Mouse (Mus musculus): ENCODE results near the gene Efcab3. TPM values are rescaled to one million over a fixed set of nuclear protein-coding genes. Genes with fewer than 3 reads are reported as not detected.
A peak's percentile ranks its signal among the peaks of the same experiment; 100 is the strongest.
"Not testable (repeated sequence)": the region's sequence is repeated elsewhere in the genome, so short reads cannot be mapped to it uniquely, and the experiment has no call there.

Efcab3 gene
- polyA plus RNA-seq (2016; fragmentation: Nextera tagmentation; extraction: Ambion mirVana): not detected in 2 replicates

DNA sequence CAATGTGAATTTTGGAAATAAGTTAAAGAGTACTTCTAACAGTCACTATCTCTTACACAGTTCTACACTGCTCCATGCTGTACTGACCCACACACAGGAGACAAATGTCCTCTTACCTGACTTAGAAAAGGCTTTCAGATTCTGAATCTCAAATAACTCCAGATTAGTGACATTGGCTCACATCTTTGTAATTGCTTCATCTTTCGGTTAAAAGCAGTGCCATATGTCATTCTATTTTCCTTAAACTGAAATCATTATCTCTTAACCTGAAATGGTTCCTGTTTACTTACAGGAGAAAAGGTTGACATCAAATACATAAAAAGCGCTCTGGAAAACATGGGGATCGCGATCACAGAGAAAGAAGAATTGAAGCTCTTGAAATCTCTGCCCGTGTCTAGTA, at the start of gene Efcab3:
TSS of gene Efcab3 (plus strand) at position 301 of the 400 bp plus-strand sequence.
- no peak within 1 kb of the TSS for H3K4me3 ChIP-seq (replicated peaks)
- WGBS: 92% methylated on average over 5 of the region's 5 CpGs
- H3K9ac ChIP-seq (replicated peaks): no peak within 1 kb of the TSS
- no peaks in the 10 kb centered on the region for H3K4me1 ChIP-seq (replicated peaks)
- H3K9me3 ChIP-seq: peaks cover 4% of the 10 kb centered on the region; the same call in 1 of the 2 replicates
- 0 out of 2 replicates have a peak, but pooled peaks cover 5% of the 10 kb centered on the region for H3K27me3 ChIP-seq
- no peak for ATAC-seq (ENCODE audit: insufficient number of reproducible peaks, insufficient read depth, low FRiP score, low TSS enrichment, low read depth)
- H3K4me2 ChIP-seq: no peak within 1 kb of the TSS
- H3K36me3 ChIP-seq: no peaks in the 10 kb centered on the region
- no peak within 1 kb of the TSS for H3K27ac ChIP-seq

DNA sequence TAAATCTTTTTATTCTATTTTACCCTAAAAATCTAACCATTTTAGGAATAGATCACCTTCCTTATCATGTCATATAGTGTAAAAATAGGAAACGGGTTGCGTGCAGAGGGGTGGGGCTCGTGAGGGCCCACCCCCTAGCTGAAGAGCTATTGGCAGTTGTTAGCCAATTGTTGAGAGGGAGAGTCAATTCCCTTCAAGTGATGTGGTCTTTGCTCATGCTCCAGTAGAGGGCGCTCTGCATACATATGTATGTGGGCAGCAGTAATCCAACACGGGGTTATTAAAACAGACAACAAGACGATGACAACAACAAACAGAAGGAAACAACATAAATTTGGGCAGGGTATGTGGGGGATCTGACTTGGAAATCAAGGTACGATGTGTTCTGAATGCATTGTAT, 42.3 kb upstream of the Efcab3 start:
- no peaks in the 10 kb centered on the region for H3K9me3 ChIP-seq
- ATAC-seq (ENCODE audit: insufficient number of reproducible peaks, insufficient read depth, low FRiP score, low TSS enrichment, low read depth): no peak
- H3K4me2 ChIP-seq: no peak overlapping the region
- 72% methylated on average over 7 of the region's 7 CpGs for WGBS
- H3K4me3 ChIP-seq (replicated peaks): no peak overlapping the region
- H3K4me1 ChIP-seq (replicated peaks): no peaks in the 10 kb centered on the region
- H3K27me3 ChIP-seq: no peaks in the 10 kb centered on the region
- H3K36me3 ChIP-seq: no peaks in the 10 kb centered on the region
- no peak overlapping the region for H3K9ac ChIP-seq (replicated peaks)
- no peak overlapping the region for H3K27ac ChIP-seq

DNA sequence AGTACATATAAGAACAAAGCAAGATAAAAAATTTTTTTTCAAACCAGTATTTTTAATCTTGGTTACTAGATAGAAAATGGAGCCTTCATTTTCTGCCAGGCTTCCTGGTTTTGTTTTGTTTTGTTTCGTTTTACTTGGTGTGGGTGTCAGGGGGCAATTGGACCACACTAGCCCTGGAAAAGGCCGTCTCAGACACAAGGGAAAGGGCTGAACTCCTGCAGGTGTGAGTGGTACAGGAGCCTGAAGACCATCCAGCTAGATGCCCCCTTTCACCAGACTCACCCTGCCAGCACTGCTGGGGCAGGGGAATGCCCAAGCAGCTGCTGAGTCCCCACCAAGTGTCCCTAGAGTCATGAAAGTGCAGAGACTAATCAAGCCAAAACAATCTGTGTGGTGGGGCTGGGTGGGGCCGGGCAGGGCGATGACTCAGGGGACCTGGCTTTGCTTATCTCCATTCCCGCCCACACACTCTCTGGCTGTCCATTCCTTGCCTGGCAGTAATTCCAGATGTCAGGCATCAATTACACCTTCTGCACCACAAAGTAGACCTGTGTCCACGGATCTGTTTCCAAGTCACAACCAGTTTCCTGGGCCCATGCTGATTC, 34.5 kb upstream of the Efcab3 start:
- Histone ChIP-seq H3K36me3 (no peaks in the 10 kb centered on the region), H3K4me1 (replicated peaks) (no peaks in the 10 kb centered on the region), H3K27ac (no peak overlapping the region), H3K27me3 (no peaks in the 10 kb centered on the region), H3K4me2 (no peak overlapping the region), H3K9ac (replicated peaks) (no peak overlapping the region), H3K4me3 (replicated peaks) (no peak overlapping the region), H3K9me3 (no peaks in the 10 kb centered on the region)
- no peak for ATAC-seq (ENCODE audit: insufficient number of reproducible peaks, insufficient read depth, low FRiP score, low TSS enrichment, low read depth)
- WGBS: 32% methylated on average over 6 of the region's 6 CpGs

GRCm38 (mm10) chr11:105029525-105029924, 33.9 kb upstream of the Efcab3 start:
- H3K27me3 ChIP-seq: no peaks in the 10 kb centered on the region
- WGBS: 77% methylated on average over 8 of the region's 8 CpGs
- ATAC-seq (ENCODE audit: insufficient number of reproducible peaks, insufficient read depth, low FRiP score, low TSS enrichment, low read depth): no peak
- H3K9ac ChIP-seq (replicated peaks): no peak overlapping the region
- H3K9me3 ChIP-seq: no peaks in the 10 kb centered on the region
- no peak overlapping the region for H3K4me3 ChIP-seq (replicated peaks)
- no peaks in the 10 kb centered on the region for H3K4me1 ChIP-seq (replicated peaks)
- H3K36me3 ChIP-seq: no peaks in the 10 kb centered on the region
- no peak overlapping the region for H3K4me2 ChIP-seq
- no peak overlapping the region for H3K27ac ChIP-seq

GRCm38 (mm10) chr11:105030229-105030628, 33.2 kb upstream of the Efcab3 start:
- no peak overlapping the region for H3K4me2 ChIP-seq
- no peak overlapping the region for H3K27ac ChIP-seq
- no peak overlapping the region for H3K9ac ChIP-seq (replicated peaks)
- H3K4me3 ChIP-seq (replicated peaks): no peak overlapping the region
- H3K27me3 ChIP-seq: no peaks in the 10 kb centered on the region
- no peaks in the 10 kb centered on the region for H3K4me1 ChIP-seq (replicated peaks)
- H3K36me3 ChIP-seq: no peaks in the 10 kb centered on the region
- ATAC-seq (ENCODE audit: insufficient number of reproducible peaks, insufficient read depth, low FRiP score, low TSS enrichment, low read depth): no peak
- WGBS: 85% methylated on average over 6 of the region's 6 CpGs
- H3K9me3 ChIP-seq: no peaks in the 10 kb centered on the region

GRCm38 (mm10) chr11:105031103-105031502, 32.3 kb upstream of the Efcab3 start:
- ATAC-seq (ENCODE audit: insufficient number of reproducible peaks, insufficient read depth, low FRiP score, low TSS enrichment, low read depth): no peak
- no peak overlapping the region for H3K4me2 ChIP-seq
- no peaks in the 10 kb centered on the region for H3K9me3 ChIP-seq
- no peaks in the 10 kb centered on the region for H3K4me1 ChIP-seq (replicated peaks)
- no peak overlapping the region for H3K4me3 ChIP-seq (replicated peaks)
- no peaks in the 10 kb centered on the region for H3K36me3 ChIP-seq
- no peaks in the 10 kb centered on the region for H3K27me3 ChIP-seq
- no peak overlapping the region for H3K9ac ChIP-seq (replicated peaks)
- H3K27ac ChIP-seq: no peak overlapping the region
- 74% methylated on average over 2 of the region's 2 CpGs for WGBS

- H3K27me3 ChIP-seq: no peaks in the 10 kb centered on the region
- H3K4me3 ChIP-seq (replicated peaks): no peak overlapping the region
- H3K27ac ChIP-seq: no peak overlapping the region
- no peak for ATAC-seq (ENCODE audit: insufficient number of reproducible peaks, insufficient read depth, low FRiP score, low TSS enrichment, low read depth)
- WGBS: 91% methylated on average over 1 of the region's 1 CpGs
- H3K9ac ChIP-seq (replicated peaks): no peak overlapping the region
- no peaks in the 10 kb centered on the region for H3K36me3 ChIP-seq
- H3K4me1 ChIP-seq (replicated peaks): no peaks in the 10 kb centered on the region
- H3K9me3 ChIP-seq: no peaks in the 10 kb centered on the region; the same call in 1 of the 2 replicates
- no peak overlapping the region for H3K4me2 ChIP-seq
Measured at GRCm38 (mm10) chr11:105035081-105035480, 28.3 kb upstream of the Efcab3 start.

- H3K4me3 ChIP-seq (replicated peaks); H3K27me3 ChIP-seq; ATAC-seq (ENCODE audit: insufficient number of reproducible peaks, insufficient read depth, low FRiP score, low TSS enrichment, low read depth); H3K4me2 ChIP-seq; H3K9ac ChIP-seq (replicated peaks); H3K9me3 ChIP-seq; H3K27ac ChIP-seq; H3K36me3 ChIP-seq; H3K4me1 ChIP-seq (replicated peaks): not testable (repeated sequence)
- WGBS: 77% methylated on average over 22 of the region's 22 CpGs
Measured at GRCm38 (mm10) chr11:105112448-105112847, 49.1 kb downstream of the Efcab3 start.

DNA sequence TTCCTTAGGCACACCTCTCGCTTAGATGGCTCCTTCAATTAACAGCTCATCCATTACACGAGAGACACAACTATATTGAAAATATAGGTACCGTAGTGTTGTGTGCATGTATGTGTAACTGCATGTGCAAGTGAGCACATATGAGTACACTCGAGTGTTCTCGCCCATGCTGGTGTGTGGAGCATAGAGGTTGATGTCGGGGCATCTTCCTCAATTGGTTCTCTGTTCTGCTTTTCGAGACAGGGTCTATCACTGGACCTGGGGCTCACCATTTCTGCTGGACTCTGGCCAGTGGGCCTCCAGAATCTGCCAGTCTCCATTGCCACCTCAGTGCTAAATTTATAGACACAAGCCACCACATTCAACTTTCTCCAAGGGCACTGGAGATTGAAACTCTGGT, 54.4 kb downstream of the Efcab3 start:
- no peaks in the 10 kb centered on the region for H3K4me1 ChIP-seq (replicated peaks)
- WGBS: 86% methylated on average over 7 of the region's 7 CpGs
- H3K9me3 ChIP-seq: no peaks in the 10 kb centered on the region
- no peak overlapping the region for H3K9ac ChIP-seq (replicated peaks)
- no peaks in the 10 kb centered on the region for H3K27me3 ChIP-seq
- no peak overlapping the region for H3K4me3 ChIP-seq (replicated peaks)
- no peak overlapping the region for H3K27ac ChIP-seq
- H3K4me2 ChIP-seq: no peak overlapping the region
- H3K36me3 ChIP-seq: no peaks in the 10 kb centered on the region
- ATAC-seq (ENCODE audit: insufficient number of reproducible peaks, insufficient read depth, low FRiP score, low TSS enrichment, low read depth): no peak

DNA sequence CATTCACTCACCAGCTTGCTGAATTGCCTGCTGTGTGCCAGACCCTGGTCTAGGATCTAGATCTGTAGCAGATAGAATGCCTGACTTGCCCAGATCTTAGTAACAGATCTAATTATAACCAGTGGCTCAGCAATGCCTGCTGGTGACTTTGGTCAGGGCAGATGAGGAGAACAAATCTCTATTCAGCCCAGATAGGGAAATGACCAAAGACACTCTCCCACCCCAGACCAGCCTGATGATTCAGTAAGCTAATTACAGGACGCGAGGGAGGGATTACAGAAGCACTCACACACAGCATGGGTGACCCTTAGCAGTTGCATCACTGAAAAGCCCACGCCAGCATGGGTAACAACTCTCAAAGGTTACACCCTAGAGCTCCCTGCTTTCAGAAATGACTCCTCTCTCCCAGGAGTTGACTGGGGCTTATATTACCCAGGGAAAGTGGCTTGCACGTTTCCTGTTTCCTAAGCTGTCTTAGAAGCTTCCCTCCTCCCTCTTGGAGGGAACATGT, 57.2 kb downstream of the Efcab3 start:
- Histone ChIP-seq H3K27ac (no peak overlapping the region), H3K27me3 (no peaks in the 10 kb centered on the region), H3K4me2 (no peak overlapping the region), H3K9ac (replicated peaks) (no peak overlapping the region), H3K36me3 (no peaks in the 10 kb centered on the region), H3K4me3 (replicated peaks) (no peak overlapping the region), H3K9me3 (no peaks in the 10 kb centered on the region), H3K4me1 (replicated peaks) (no peaks in the 10 kb centered on the region)
- no peak for ATAC-seq (ENCODE audit: insufficient number of reproducible peaks, insufficient read depth, low FRiP score, low TSS enrichment, low read depth)
- WGBS: 30% methylated on average over 4 of the region's 4 CpGs

DNA sequence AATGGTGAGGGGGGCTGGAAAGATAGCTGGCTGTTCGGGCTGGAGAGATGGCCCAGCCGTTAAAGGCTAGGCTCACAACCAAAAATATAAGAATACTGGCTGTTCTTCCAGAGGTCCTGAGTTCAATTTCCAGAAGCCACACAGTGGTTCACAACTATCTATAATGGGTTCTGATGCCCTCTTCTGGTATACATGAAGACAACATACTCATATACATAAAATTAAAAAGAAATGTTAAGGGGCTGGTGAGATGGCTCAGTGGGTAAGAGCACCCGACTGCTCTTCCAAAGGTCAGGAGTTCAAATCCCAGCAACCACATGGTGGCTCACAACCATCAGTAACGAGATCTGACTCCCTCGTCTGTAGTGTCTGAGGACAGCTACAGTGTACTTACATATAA, 58.4 kb downstream of the Efcab3 start:
- H3K9ac ChIP-seq (replicated peaks); H3K4me1 ChIP-seq (replicated peaks); H3K27ac ChIP-seq; H3K4me2 ChIP-seq; H3K4me3 ChIP-seq (replicated peaks); H3K36me3 ChIP-seq; H3K27me3 ChIP-seq; H3K9me3 ChIP-seq; ATAC-seq (ENCODE audit: insufficient number of reproducible peaks, insufficient read depth, low FRiP score, low TSS enrichment, low read depth): not testable (repeated sequence)
- WGBS: 73% methylated on average over 5 of the region's 5 CpGs

DNA sequence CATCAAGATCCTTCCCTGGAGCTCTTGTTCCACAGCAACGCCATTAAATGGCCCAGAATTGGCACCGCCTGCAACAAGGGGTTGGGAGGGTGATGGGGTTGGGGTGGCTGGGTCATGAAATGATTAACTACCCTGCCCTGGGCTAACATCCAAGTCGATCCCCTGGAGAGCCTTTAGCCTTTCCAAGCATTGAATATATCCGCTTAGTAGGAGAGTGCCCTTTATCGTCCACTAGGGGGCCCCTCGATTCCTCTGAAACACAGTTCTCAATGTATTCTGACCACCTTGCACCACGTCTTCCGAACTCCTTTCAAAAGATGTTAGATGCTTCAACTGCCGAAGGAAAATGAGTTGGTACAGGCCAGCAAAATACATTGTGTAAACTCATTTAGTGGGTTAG, 60.6 kb downstream of the Efcab3 start:
- Histone ChIP-seq H3K9me3 (no peaks in the 10 kb centered on the region), H3K4me3 (replicated peaks) (no peak overlapping the region), H3K4me1 (replicated peaks) (peaks cover 11% of the 10 kb centered on the region), H3K4me2 (no peak overlapping the region), H3K27ac (no peak overlapping the region), H3K36me3 (peaks cover 6% of the 10 kb centered on the region; the same call in 1 of the 2 replicates), H3K27me3 (no peaks in the 10 kb centered on the region), H3K9ac (replicated peaks) (no peak overlapping the region)
- WGBS: 5% methylated on average over 9 of the region's 9 CpGs
- 0 out of 2 replicates have a peak, but pooled peaks have one; percentile 48 for ATAC-seq (ENCODE audit: insufficient number of reproducible peaks, insufficient read depth, low FRiP score, low TSS enrichment, low read depth)
